Mouse (Mus musculus): ENCODE measurements around the gene Gm4756.

DNA sequence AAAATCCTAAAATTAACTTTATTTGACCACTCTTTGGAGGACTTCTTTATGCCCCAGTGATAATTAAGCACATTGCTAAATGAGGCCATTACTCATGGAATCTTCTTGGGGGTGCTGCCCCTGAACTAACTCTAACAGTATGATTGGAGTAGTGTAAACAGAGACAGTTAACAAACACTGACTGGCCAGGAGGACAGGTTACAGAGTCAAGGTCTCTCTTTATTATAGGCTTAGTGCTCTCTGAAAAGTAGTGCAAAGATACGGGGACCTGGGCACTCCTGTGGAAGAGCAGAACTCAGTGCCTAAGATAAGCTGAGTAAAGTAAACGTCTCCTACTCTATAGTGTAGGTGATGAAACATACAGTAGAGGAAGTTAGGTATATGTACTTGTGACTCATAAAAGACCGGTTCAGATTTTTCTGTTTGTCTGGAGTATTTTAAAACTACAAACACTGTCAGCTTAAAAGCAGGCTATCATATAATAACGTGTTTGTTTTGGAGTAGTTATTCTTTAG lies 85.1 kb downstream of the Gm4756 start:
- TF ChIP-seq CTCF (conservative IDR thresholded peaks at IDR 0.05; ENCODE audit: low read length) = no peak
- TF ChIP-seq POU5F1 (IDR thresholded peaks at IDR 0.05; ENCODE audit: borderline replicate concordance, low read length) = no peak
- TF ChIP-seq NANOG (IDR thresholded peaks at IDR 0.05; ENCODE audit: borderline replicate concordance, low read length) = no peak

Data from E14TG2a.4 (cell line).